Mouse (Mus musculus): ENCODE results near the gene Fut11.

Gene Fut11

GRCm38 (mm10) chr14:20718443-20718842, 23.7 kb downstream of the Fut11 start:
- no peak for DNase-seq (ENCODE audit: low read depth)

- DNase-seq (ENCODE audit: low read depth) = no peak
These were observed 25.0 kb downstream of the Fut11 start for GRCm38 (mm10) chr14:20719767-20720166.

GRCm38 (mm10) chr14:20721371-20721770, 26.6 kb downstream of the Fut11 start:
- DNase-seq (ENCODE audit: low read depth) = no peak

GRCm38 (mm10) chr14:20723006-20723405, 28.2 kb downstream of the Fut11 start:
- DNase-seq (ENCODE audit: low read depth) = no peak

- DNase-seq (ENCODE audit: low read depth) = no peak
These were observed 29.3 kb downstream of the Fut11 start for GRCm38 (mm10) chr14:20724043-20724442.

- peak; percentile 46 for DNase-seq (ENCODE audit: low read depth)
These were observed 31.0 kb downstream of the Fut11 start for GRCm38 (mm10) chr14:20725660-20726339.

- no peak for DNase-seq (ENCODE audit: low read depth)
These were observed 35.1 kb downstream of the Fut11 start for GRCm38 (mm10) chr14:20729871-20730270.

- DNase-seq (ENCODE audit: low read depth) = no peak
These were observed 36.3 kb downstream of the Fut11 start for GRCm38 (mm10) chr14:20730853-20731602.

- peak; percentile 68 for DNase-seq (ENCODE audit: low read depth)
These were observed 38.5 kb downstream of the Fut11 start for GRCm38 (mm10) chr14:20733041-20733951.

GRCm38 (mm10) chr14:20733952-20734774, 39.4 kb downstream of the Fut11 start, which contains the start of gene Ndst2:
Ndst2 (minus strand) TSS chr14:20734562.
- DNase-seq (ENCODE audit: low read depth) = peak; percentile 75

GRCm38 (mm10) chr14:20735052-20735451, 40.3 kb downstream of the Fut11 start:
- no peak for DNase-seq (ENCODE audit: low read depth)

- DNase-seq (ENCODE audit: low read depth) = no peak
These were observed 41.2 kb downstream of the Fut11 start for GRCm38 (mm10) chr14:20735892-20736390.

- DNase-seq (ENCODE audit: low read depth) = peak; percentile 71
These were observed 42.5 kb downstream of the Fut11 start for GRCm38 (mm10) chr14:20737306-20737705.

- no peak for DNase-seq (ENCODE audit: low read depth)
These were observed 43.7 kb downstream of the Fut11 start for GRCm38 (mm10) chr14:20738511-20738910.

- no peak for DNase-seq (ENCODE audit: low read depth)
These were observed 46.5 kb downstream of the Fut11 start for GRCm38 (mm10) chr14:20741301-20741700.

GRCm38 (mm10) chr14:20743614-20744013, 48.8 kb downstream of the Fut11 start:
- DNase-seq (ENCODE audit: low read depth) = no peak

GRCm38 (mm10) chr14:20746935-20747334, 52.2 kb downstream of the Fut11 start:
- DNase-seq (ENCODE audit: low read depth) = no peak

- DNase-seq (ENCODE audit: low read depth) = no peak
These were observed 53.6 kb downstream of the Fut11 start for GRCm38 (mm10) chr14:20748388-20748787.

GRCm38 (mm10) chr14:20749494-20750051, 54.8 kb downstream of the Fut11 start:
- no peak for DNase-seq (ENCODE audit: low read depth)

GRCm38 (mm10) chr14:20750503-20750902, 55.7 kb downstream of the Fut11 start:
- no peak for DNase-seq (ENCODE audit: low read depth)
